ENCODE assay signal across 12 mouse cellular contexts in the genomic region with DNA sequence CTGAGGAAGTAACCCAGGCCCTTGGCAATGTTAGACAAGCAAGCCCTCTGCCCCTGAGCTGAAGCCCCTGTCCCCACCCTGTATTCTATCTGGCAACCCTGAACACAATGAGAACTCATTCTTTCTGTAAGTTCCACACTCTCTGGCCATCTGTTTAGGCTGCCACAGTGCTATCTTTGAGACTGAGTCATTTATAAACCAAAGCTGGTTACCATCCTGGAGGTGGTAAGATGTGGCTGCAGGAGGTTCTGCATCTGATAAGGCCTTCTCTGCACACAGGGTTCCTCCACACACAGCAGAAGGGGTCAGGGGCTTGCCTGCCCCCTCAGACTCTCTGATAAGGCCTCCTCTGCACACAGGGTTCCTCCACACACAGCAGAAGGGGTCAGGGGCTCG. TPM values are rescaled to one million over a fixed set of nuclear protein-coding genes. Genes with fewer than 3 reads are reported as not detected.
DNase-seq lines count a peak whose midpoint lies in the region; ATAC-seq and TF ChIP-seq lines count a peak whose summit lies in the region.
"Had no signal": no experiment of that assay in that cellular context is flagged by ENCODE, and none has a peak within 500 bp of the region (broad histone marks: within the 10 kb centered on the region; RNA-seq: fewer than 3 reads in every experiment).

No protein-coding gene starts in this region.

- no peak for ATAC-seq in kidney, embryonic 14.5 days (ENCODE audit: low FRiP score, low TSS enrichment)
- ATAC-seq in midbrain, embryonic 11.5 days (ENCODE audit: low FRiP score) = no peak
- ATAC-seq in midbrain, postnatal 0 days (ENCODE audit: low FRiP score) = no peak
- no peak for ATAC-seq in erythroid progenitor cell, adult 5-6 weeks (replicated peaks; ENCODE audit: low FRiP score, poor library complexity, severe bottlenecking)
- ATAC-seq: hindbrain, embryonic 16.5 days; liver, postnatal 0 days; midbrain, embryonic 15.5 days had no signal

- WGBS in kidney, embryonic 14.5 days = 71% methylated on average over 1 of the region's 1 CpGs
- 54% methylated on average over 1 of the region's 1 CpGs for WGBS in midbrain, embryonic 11.5 days
- WGBS in midbrain, postnatal 0 days = 48% methylated on average over 1 of the region's 1 CpGs

- H3K9ac ChIP-seq in kidney, embryonic 14.5 days (ENCODE audit: low read depth, low read length) = no peak overlapping the region
- no peak overlapping the region for H3K9ac ChIP-seq in midbrain, embryonic 11.5 days (ENCODE audit: low read length)
- H3K9ac ChIP-seq in midbrain, postnatal 0 days (replicated peaks; ENCODE audit: low read length, poor library complexity, severe bottlenecking) = no peak overlapping the region
- H3K9ac ChIP-seq: liver, postnatal 0 days; midbrain, embryonic 15.5 days had no signal

- no peaks in the 10 kb centered on the region for H3K36me3 ChIP-seq in kidney, embryonic 14.5 days (ENCODE audit: control insufficient read depth, insufficient read depth, low read length)
- H3K36me3 ChIP-seq in midbrain, embryonic 11.5 days (ENCODE audit: control insufficient read depth, insufficient read depth, low read length) = no peaks in the 10 kb centered on the region
- no peaks in the 10 kb centered on the region for H3K36me3 ChIP-seq in midbrain, postnatal 0 days (ENCODE audit: insufficient read depth, low read length)
- H3K36me3 ChIP-seq: midbrain, embryonic 15.5 days had no signal

- no peaks in the 10 kb centered on the region for H3K27me3 ChIP-seq in kidney, embryonic 14.5 days (ENCODE audit: control insufficient read depth, insufficient read depth, low read length)
- H3K27me3 ChIP-seq in midbrain, embryonic 11.5 days (ENCODE audit: control insufficient read depth, insufficient read depth, low read length) = no peaks in the 10 kb centered on the region
- no peaks in the 10 kb centered on the region for H3K27me3 ChIP-seq in midbrain, postnatal 0 days (ENCODE audit: insufficient read depth, low read length)
- H3K27me3 ChIP-seq: midbrain, embryonic 15.5 days had no signal

- H3K27ac ChIP-seq in kidney, embryonic 14.5 days (ENCODE audit: low read depth, low read length) = peak overlapping the region; percentile 67; the same call in 1 of the 2 replicates
- no peak overlapping the region for H3K27ac ChIP-seq in midbrain, embryonic 11.5 days (ENCODE audit: low read depth, low read length)
- H3K27ac ChIP-seq in midbrain, postnatal 0 days (ENCODE audit: low read depth, low read length) = no peak overlapping the region
- H3K27ac ChIP-seq: midbrain, embryonic 15.5 days had no signal

- no peaks in the 10 kb centered on the region for H3K9me3 ChIP-seq in kidney, embryonic 14.5 days (ENCODE audit: control insufficient read depth, low read length)
- H3K9me3 ChIP-seq in midbrain, embryonic 11.5 days (ENCODE audit: control insufficient read depth, low read length) = no peaks in the 10 kb centered on the region
- H3K9me3 ChIP-seq in midbrain, postnatal 0 days (ENCODE audit: low read length) = no peaks in the 10 kb centered on the region
- H3K9me3 ChIP-seq: midbrain, embryonic 15.5 days had no signal

- peaks cover 32% of the 10 kb centered on the region for H3K4me1 ChIP-seq in kidney, embryonic 14.5 days (ENCODE audit: control insufficient read depth, insufficient read depth, low read length)
- no peaks in the 10 kb centered on the region for H3K4me1 ChIP-seq in midbrain, embryonic 11.5 days (ENCODE audit: control insufficient read depth, insufficient read depth, low read length)
- H3K4me1 ChIP-seq in midbrain, postnatal 0 days (ENCODE audit: insufficient read depth, low read length) = no peaks in the 10 kb centered on the region
- H3K4me1 ChIP-seq: midbrain, embryonic 15.5 days had no signal

- no peak overlapping the region for H3K4me2 ChIP-seq in kidney, embryonic 14.5 days (replicated peaks; ENCODE audit: low read depth, low read length)
- no peak overlapping the region for H3K4me2 ChIP-seq in midbrain, embryonic 11.5 days
- no peak overlapping the region for H3K4me2 ChIP-seq in midbrain, postnatal 0 days (ENCODE audit: low read depth, low read length, poor library complexity, severe bottlenecking)
- H3K4me2 ChIP-seq: midbrain, embryonic 15.5 days had no signal

- no peak for DNase-seq in kidney, postnatal 25 days
- DNase-seq in midbrain, embryonic 11.5 days (ENCODE audit: low spot score, missing footprints) = peak; percentile 80
- DNase-seq in midbrain, postnatal 0 days (ENCODE audit: low spot score) = no peak
- peak; percentile 71 for DNase-seq in brain, adult 2 months (ENCODE audit: low read depth, low spot score)
- peak; percentile 55 for DNase-seq in telencephalon, adult 2 months (ENCODE audit: low read depth, low spot score)
- no peak for DNase-seq in cerebellum, adult 8-10 months
- DNase-seq: adrenal gland, postnatal 10 days; liver, postnatal 0 days had no signal

- no peak overlapping the region for H3K4me3 ChIP-seq in kidney, embryonic 14.5 days (ENCODE audit: low read length)
- H3K4me3 ChIP-seq in midbrain, embryonic 11.5 days (ENCODE audit: low read depth, low read length) = no peak overlapping the region
- no peak overlapping the region for H3K4me3 ChIP-seq in midbrain, postnatal 0 days (ENCODE audit: low read depth, low read length)
- H3K4me3 ChIP-seq: midbrain, embryonic 15.5 days had no signal

- no peak for TF ChIP-seq CTCF in midbrain, postnatal 0 days (IDR thresholded peaks at IDR 0.05)

RNA-seq across cellular contexts. Expression of a gene that starts 41.7 kb away (rescaled TPM):
- 269 and 294 TPM in 2 replicates for polyA plus RNA-seq in kidney, embryonic 14.5 days (2014; fragmentation: Nextera tagmentation; extraction: Ambion mirVana)
- 242 and 255 TPM in 2 replicates for polyA plus RNA-seq in midbrain, embryonic 11.5 days (2014; fragmentation: Nextera tagmentation; extraction: Ambion mirVana)
- total RNA-seq in midbrain, postnatal 0 days (2014; rRNA removed) = 39.6 and 39.9 TPM in 2 replicates
- 182 and 194 TPM in 2 replicates for polyA plus RNA-seq in midbrain, postnatal 0 days (2015; fragmentation: Nextera tagmentation; extraction: Ambion mirVana)
- 151 and 152 TPM in 2 replicates for total RNA-seq in erythroid progenitor cell, adult 5-6 weeks (2015; ENCODE audit: low replicate concordance)
- total RNA-seq in erythroid progenitor cell, adult 5-6 weeks (2017; ENCODE audit: low replicate concordance) = 30.3 and 35.2 TPM in 2 replicates

RNA-seq across cellular contexts. Expression of a gene that starts 45.1 kb away (rescaled TPM):
- polyA plus RNA-seq in kidney, embryonic 14.5 days (2014; fragmentation: Nextera tagmentation; extraction: Ambion mirVana) = 43.8 and 72.3 TPM in 2 replicates
- 16.4 and 19.6 TPM in 2 replicates for polyA plus RNA-seq in midbrain, embryonic 11.5 days (2014; fragmentation: Nextera tagmentation; extraction: Ambion mirVana)
- total RNA-seq in midbrain, postnatal 0 days (2014; rRNA removed) = 26.9 and 30.8 TPM in 2 replicates
- polyA plus RNA-seq in midbrain, postnatal 0 days (2015; fragmentation: Nextera tagmentation; extraction: Ambion mirVana) = 6.4 and 8.2 TPM in 2 replicates
- 104 and 105 TPM in 2 replicates for total RNA-seq in erythroid progenitor cell, adult 5-6 weeks (2015; ENCODE audit: low replicate concordance)
- total RNA-seq in erythroid progenitor cell, adult 5-6 weeks (2017; ENCODE audit: low replicate concordance) = 198 and 213 TPM in 2 replicates

Comparison
In these comparisons a context has a peak if more than half of its experiments do, and no peak if none do; other contexts are left out.
1. DNase-seq: peak in midbrain, embryonic 11.5 days (single experiment), brain, adult 2 months (single experiment) and telencephalon, adult 2 months (single experiment); none in kidney, postnatal 25 days (0 of 2), midbrain, postnatal 0 days (single experiment) and cerebellum, adult 8-10 months (single experiment).